Mouse (Mus musculus) kidney, adult 8-10 months (tissue): ENCODE results near the gene Vpreb1.

ENCODE experiments used
- DNase-seq, 2 experiments: peaks; one replicate each; pipeline ENCODE4 v3.0.0; 2022

Gene Vpreb1

DNA sequence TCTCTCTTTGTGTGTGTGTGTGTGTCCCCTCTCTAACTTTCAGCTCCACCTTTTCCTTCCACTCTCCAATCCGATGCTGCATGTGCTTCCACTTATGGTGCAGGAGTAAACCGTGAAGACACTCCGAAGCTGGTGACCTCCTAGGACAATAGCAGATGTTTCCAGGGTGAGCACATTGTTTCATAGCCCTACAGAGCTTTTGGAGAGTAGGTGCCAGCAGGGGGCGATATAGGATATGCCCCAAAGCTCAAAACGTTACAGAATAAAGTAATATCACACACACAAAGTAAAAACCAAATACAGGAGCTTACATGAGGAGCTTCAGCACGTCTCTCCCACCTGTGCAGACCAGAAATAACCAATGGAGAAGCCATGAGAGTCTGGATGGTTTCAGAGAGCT is 15.8 kb downstream of the Vpreb1 start:
- peak; percentile 53 to 81 for DNase-seq

GRCm38 (mm10) chr16:16852411-16852810 is 18.2 kb downstream of the Vpreb1 start:
- DNase-seq, result no peak

DNA sequence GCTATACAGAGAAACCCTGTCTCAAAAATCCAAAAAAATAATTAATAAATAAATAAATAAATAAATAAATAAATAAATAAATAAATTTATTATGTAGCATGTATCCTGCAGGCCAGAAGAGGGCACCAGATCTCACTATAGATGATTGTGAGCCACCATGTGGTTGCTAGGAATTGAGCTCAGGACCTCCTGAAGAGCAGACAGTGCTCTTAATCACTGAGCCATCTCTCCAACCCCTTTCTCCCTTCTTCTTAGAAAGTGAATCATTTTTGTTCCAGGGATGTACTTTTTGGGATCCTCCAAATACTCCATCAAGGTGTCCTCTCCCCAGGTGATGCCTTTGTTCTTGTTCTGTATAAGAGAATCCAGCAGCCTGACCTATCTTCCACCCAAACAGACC is 21.4 kb downstream of the Vpreb1 start:
- no peak for DNase-seq

- DNase-seq, result no peak
Measured at GRCm38 (mm10) chr16:16829671-16830070, 41.0 kb downstream of the Vpreb1 start.

- peak; percentile 27 to 37 for DNase-seq
Measured at GRCm38 (mm10) chr16:16828757-16829615, 41.7 kb downstream of the Vpreb1 start, which contains the start of gene Spag6l. TSS of gene Spag6l (minus strand) at chr16:16829456.

- no peak for DNase-seq
Measured at GRCm38 (mm10) chr16:16826223-16826622, 44.4 kb downstream of the Vpreb1 start.

DNA sequence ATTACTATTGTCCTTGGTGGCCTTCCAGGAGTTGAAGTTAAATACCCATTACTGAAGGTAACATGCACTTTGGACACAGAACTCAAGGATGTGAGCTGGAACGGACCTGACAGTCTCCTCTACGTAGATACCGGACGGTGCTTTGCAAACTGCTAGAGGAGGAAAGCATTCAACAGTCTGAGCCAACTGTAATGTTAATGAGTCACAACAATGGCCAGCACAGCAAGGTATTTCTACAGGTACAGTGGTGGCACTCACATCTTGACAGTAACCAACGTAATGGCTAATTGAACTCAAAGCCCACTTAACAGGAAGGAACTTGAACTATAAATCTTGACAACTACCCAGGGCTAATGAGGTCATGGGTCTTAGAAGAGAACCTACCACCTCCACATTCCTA is 45.2 kb downstream of the Vpreb1 start:
- peak in 1 of 2 experiments; percentile 15 for DNase-seq
